In the genomic region with DNA sequence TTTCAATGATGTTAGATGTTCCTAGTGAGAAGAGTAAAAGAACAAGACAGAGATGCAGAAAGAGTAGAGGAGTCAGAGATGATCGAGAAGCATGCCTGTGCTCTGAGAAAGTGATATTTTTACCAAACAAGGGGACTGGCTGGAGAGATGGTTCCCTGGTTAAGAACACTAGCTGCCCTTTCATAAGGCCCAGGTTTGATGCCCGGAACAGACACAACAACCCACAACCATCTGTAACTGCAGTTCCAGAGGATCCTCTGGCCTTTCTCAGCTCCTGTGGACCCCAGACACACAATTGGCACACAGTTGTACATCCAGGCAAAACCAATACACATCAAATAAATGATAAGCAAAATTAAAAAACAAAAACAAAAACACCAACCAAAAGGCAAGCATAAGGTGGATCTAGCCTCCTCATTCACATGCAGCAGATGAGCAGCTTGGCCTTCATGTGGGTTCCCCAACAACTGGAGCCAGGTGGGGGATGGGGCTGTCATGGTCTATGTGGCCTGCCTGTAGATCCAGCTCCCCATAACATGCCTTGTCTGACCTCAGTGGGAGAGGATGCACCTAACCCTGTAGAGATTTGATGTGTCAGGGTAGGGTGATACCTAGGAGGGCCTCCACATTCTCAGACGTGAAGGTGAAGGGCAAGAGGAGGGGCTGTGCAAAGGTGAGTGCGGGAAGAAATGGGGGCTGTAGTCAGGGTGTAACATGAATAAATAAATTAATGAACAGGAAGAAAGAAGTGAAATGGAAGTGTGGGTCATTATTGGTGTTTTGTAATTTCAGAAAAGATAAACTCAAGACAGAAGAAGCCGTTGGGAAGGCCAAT, we compare ENCODE assay signal across 17 mouse cellular contexts. TPM values are rescaled to one million over a fixed set of nuclear protein-coding genes. Genes with fewer than 3 reads are reported as not detected.
"Had no signal": no experiment of that assay in that cellular context is flagged by ENCODE, and none has a peak within 500 bp of the region (broad histone marks: within the 10 kb centered on the region; RNA-seq: fewer than 3 reads in every experiment).

No protein-coding gene starts in this region.

- DNase-seq: cerebellum, adult 9-11 months; cerebellum, postnatal 10 days; cerebellum, postnatal 14 days; cerebellum, postnatal 25 days; cerebellum, postnatal 36 days; embryo, embryonic 11 days; forebrain, postnatal 0 days; gastrocnemius, adult 2 months; gastrocnemius, postnatal 10 days; gastrocnemius, postnatal 14 days; gastrocnemius, postnatal 25 days; gastrocnemius, postnatal 36 days; heart, adult 11 months; heart, adult 18-20 months; heart, adult 2 months had no signal

RNA-seq across cellular contexts. Expression of gene Myf5, which starts 36.2 kb away (rescaled TPM):
- total RNA-seq: common myeloid progenitor, adult 5-6 weeks; forebrain, postnatal 0 days; granulocyte monocyte progenitor cell, adult 5-6 weeks; heart, adult 18-20 months; heart, adult 2 months had no signal

RNA-seq across cellular contexts. Expression of gene Myf6, which starts 44.8 kb away (rescaled TPM):
- total RNA-seq: common myeloid progenitor, adult 5-6 weeks; forebrain, postnatal 0 days; granulocyte monocyte progenitor cell, adult 5-6 weeks; heart, adult 18-20 months; heart, adult 2 months had no signal
